Mouse (Mus musculus) left cerebral cortex, adult 9 months (tissue): ENCODE data around the gene Fat3.

Experiments used
- DNase-seq, 2 experiments: peaks; one replicate each; pipeline ENCODE4 v3.0.0; 2022; ENCODE audit warnings: low spot score in 2 of 2

Gene Fat3

GRCm38 (mm10) chr9:15954338-15954704 is 546.8 kb downstream of the Fat3 start:
- no peak for DNase-seq

GRCm38 (mm10) chr9:15953585-15954337 is 547.3 kb downstream of the Fat3 start:
- DNase-seq: no peak

GRCm38 (mm10) chr9:15948086-15948485 is 553.0 kb downstream of the Fat3 start:
- no peak for DNase-seq

- DNase-seq: no peak
These were observed 556.9 kb downstream of the Fat3 start for GRCm38 (mm10) chr9:15944182-15944581.

GRCm38 (mm10) chr9:15943486-15944153 is 557.5 kb downstream of the Fat3 start:
- DNase-seq: no peak

GRCm38 (mm10) chr9:15941818-15942217 is 559.3 kb downstream of the Fat3 start:
- no peak for DNase-seq

GRCm38 (mm10) chr9:15940933-15941673 is 560.0 kb downstream of the Fat3 start:
- DNase-seq: no peak

- DNase-seq: no peak
These were observed 561.5 kb downstream of the Fat3 start for GRCm38 (mm10) chr9:15939594-15939993.

GRCm38 (mm10) chr9:15937837-15938514 is 563.1 kb downstream of the Fat3 start:
- no peak for DNase-seq

- peak in 1 of 2 experiments; percentile 19 for DNase-seq
These were observed 570.1 kb downstream of the Fat3 start for GRCm38 (mm10) chr9:15930928-15931443.

- DNase-seq: no peak
These were observed 572.8 kb downstream of the Fat3 start for GRCm38 (mm10) chr9:15928331-15928730.

GRCm38 (mm10) chr9:15927378-15928083 is 573.6 kb downstream of the Fat3 start:
- no peak for DNase-seq

GRCm38 (mm10) chr9:15925237-15925636 is 575.8 kb downstream of the Fat3 start:
- DNase-seq: no peak

- no peak for DNase-seq
These were observed 580.8 kb downstream of the Fat3 start for GRCm38 (mm10) chr9:15920271-15920670.

- DNase-seq: no peak
These were observed 581.6 kb downstream of the Fat3 start for GRCm38 (mm10) chr9:15919373-15920005.

GRCm38 (mm10) chr9:15916600-15916999 is 584.5 kb downstream of the Fat3 start:
- DNase-seq: no peak

GRCm38 (mm10) chr9:15912735-15913134 is 588.4 kb downstream of the Fat3 start:
- DNase-seq: no peak

GRCm38 (mm10) chr9:15909397-15910113 is 591.5 kb downstream of the Fat3 start:
- DNase-seq: no peak

GRCm38 (mm10) chr9:15903948-15904750 is 596.9 kb downstream of the Fat3 start:
- DNase-seq: no peak
